Mouse (Mus musculus): ENCODE data around the gene Fen1. TPM values are rescaled to one million over a fixed set of nuclear protein-coding genes. Genes with fewer than 3 reads are reported as not detected.

Gene Fen1
- polyA plus RNA-seq, 1 experiment from 2014 or later: 27.6 TPM

GRCm38 (mm10) chr19:10238477-10238876 is 34.5 kb upstream of the Fen1 start:
- Histone ChIP-seq H3K36me3 (ENCODE audit: control insufficient read depth, insufficient read depth, low read length) (no peaks in the 10 kb centered on the region), H3K4me2 (ENCODE audit: low read length) (no peak overlapping the region), H3K27me3 (replicated peaks; ENCODE audit: control insufficient read depth, insufficient read depth, low read length) (peaks cover 4% of the 10 kb centered on the region), H3K9me3 (ENCODE audit: control insufficient read depth, low read length) (no peaks in the 10 kb centered on the region), H3K4me1 (ENCODE audit: control insufficient read depth, insufficient read depth, low read depth, low read length) (no peaks in the 10 kb centered on the region; the same call in 1 of the 2 replicates), H3K27ac (ENCODE audit: low read depth, low read length) (no peak overlapping the region), H3K9ac (ENCODE audit: low read depth, low read length) (no peak overlapping the region), H3K4me3 (ENCODE audit: low read length) (no peak overlapping the region)
- 76% methylated on average over 3 of the region's 3 CpGs for WGBS
- ATAC-seq: no peak

GRCm38 (mm10) chr19:10235784-10236565 is 32.0 kb upstream of the Fen1 start:
- Histone ChIP-seq H3K4me2 (ENCODE audit: low read length) (no peak overlapping the region), H3K27ac (ENCODE audit: low read depth, low read length) (no peak overlapping the region), H3K4me1 (ENCODE audit: control insufficient read depth, insufficient read depth, low read depth, low read length) (no peaks in the 10 kb centered on the region; the same call in 1 of the 2 replicates), H3K36me3 (ENCODE audit: control insufficient read depth, insufficient read depth, low read length) (no peaks in the 10 kb centered on the region), H3K9me3 (ENCODE audit: control insufficient read depth, low read length) (no peaks in the 10 kb centered on the region), H3K27me3 (replicated peaks; ENCODE audit: control insufficient read depth, insufficient read depth, low read length) (peaks cover under 1% of the 10 kb centered on the region), H3K4me3 (ENCODE audit: low read length) (no peak overlapping the region), H3K9ac (ENCODE audit: low read depth, low read length) (no peak overlapping the region)
- ATAC-seq: no peak
- WGBS: 81% methylated on average over 9 of the region's 9 CpGs

GRCm38 (mm10) chr19:10232327-10233017 is 28.5 kb upstream of the Fen1 start:
- no peak overlapping the region for H3K9ac ChIP-seq (ENCODE audit: low read depth, low read length)
- H3K27me3 ChIP-seq (replicated peaks; ENCODE audit: control insufficient read depth, insufficient read depth, low read length): no peaks in the 10 kb centered on the region; the same call in 1 of the 2 replicates
- no peak for ATAC-seq
- H3K4me3 ChIP-seq (ENCODE audit: low read length): no peak overlapping the region
- no peaks in the 10 kb centered on the region for H3K4me1 ChIP-seq (ENCODE audit: control insufficient read depth, insufficient read depth, low read depth, low read length)
- H3K9me3 ChIP-seq (ENCODE audit: control insufficient read depth, low read length): no peaks in the 10 kb centered on the region
- H3K36me3 ChIP-seq (ENCODE audit: control insufficient read depth, insufficient read depth, low read length): no peaks in the 10 kb centered on the region
- 37% methylated on average over 8 of the region's 9 CpGs for WGBS
- no peak overlapping the region for H3K4me2 ChIP-seq (ENCODE audit: low read length)
- H3K27ac ChIP-seq (ENCODE audit: low read depth, low read length): no peak overlapping the region

GRCm38 (mm10) chr19:10231871-10232270 is 27.9 kb upstream of the Fen1 start:
- ATAC-seq: no peak
- WGBS: 17% methylated on average over 5 of the region's 5 CpGs
- Histone ChIP-seq H3K4me3 (ENCODE audit: low read length) (no peak overlapping the region), H3K9ac (ENCODE audit: low read depth, low read length) (no peak overlapping the region), H3K27me3 (replicated peaks; ENCODE audit: control insufficient read depth, insufficient read depth, low read length) (no peaks in the 10 kb centered on the region; the same call in 1 of the 2 replicates), H3K9me3 (ENCODE audit: control insufficient read depth, low read length) (no peaks in the 10 kb centered on the region), H3K36me3 (ENCODE audit: control insufficient read depth, insufficient read depth, low read length) (no peaks in the 10 kb centered on the region), H3K27ac (ENCODE audit: low read depth, low read length) (no peak overlapping the region), H3K4me1 (ENCODE audit: control insufficient read depth, insufficient read depth, low read depth, low read length) (no peaks in the 10 kb centered on the region), H3K4me2 (ENCODE audit: low read length) (no peak overlapping the region)

- Histone ChIP-seq H3K9me3 (ENCODE audit: control insufficient read depth, low read length) (no peaks in the 10 kb centered on the region), H3K9ac (ENCODE audit: low read depth, low read length) (no peak overlapping the region), H3K27me3 (replicated peaks; ENCODE audit: control insufficient read depth, insufficient read depth, low read length) (no peaks in the 10 kb centered on the region; the same call in 1 of the 2 replicates), H3K4me3 (ENCODE audit: low read length) (no peak overlapping the region), H3K4me1 (ENCODE audit: control insufficient read depth, insufficient read depth, low read depth, low read length) (no peaks in the 10 kb centered on the region), H3K27ac (ENCODE audit: low read depth, low read length) (no peak overlapping the region), H3K4me2 (ENCODE audit: low read length) (no peak overlapping the region), H3K36me3 (ENCODE audit: control insufficient read depth, insufficient read depth, low read length) (no peaks in the 10 kb centered on the region)
- ATAC-seq: no peak
- 20% methylated on average over 7 of the region's 7 CpGs for WGBS
These were observed 27.0 kb upstream of the Fen1 start for GRCm38 (mm10) chr19:10231016-10231415.

DNA sequence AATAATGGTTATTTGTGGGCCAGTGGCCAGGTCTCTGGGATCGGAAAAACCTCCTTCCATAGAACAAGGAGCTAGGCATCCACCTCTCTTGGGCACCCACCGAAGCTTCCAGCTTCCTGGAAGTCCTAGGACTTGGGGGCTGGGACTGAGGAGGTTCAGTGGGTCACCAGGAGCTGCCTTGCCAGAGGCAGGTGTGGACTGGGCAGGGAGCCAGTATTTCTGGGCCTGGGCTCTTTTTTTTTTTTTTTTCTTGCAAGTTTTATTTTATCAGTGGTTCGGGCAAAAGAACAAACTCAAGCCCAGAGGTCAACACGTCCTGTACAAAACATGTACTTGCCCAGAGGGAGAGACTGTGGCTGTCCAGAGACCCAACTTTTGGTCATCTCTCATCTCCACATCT is 21.8 kb upstream of the Fen1 start:
- 79% methylated on average over 4 of the region's 4 CpGs for WGBS
- no peaks in the 10 kb centered on the region for H3K4me1 ChIP-seq (ENCODE audit: control insufficient read depth, insufficient read depth, low read depth, low read length)
- H3K27ac ChIP-seq (ENCODE audit: low read depth, low read length): no peak overlapping the region
- H3K9me3 ChIP-seq (ENCODE audit: control insufficient read depth, low read length): no peaks in the 10 kb centered on the region
- H3K4me3 ChIP-seq (ENCODE audit: low read length): no peak overlapping the region
- ATAC-seq: no peak
- H3K4me2 ChIP-seq (ENCODE audit: low read length): no peak overlapping the region
- H3K9ac ChIP-seq (ENCODE audit: low read depth, low read length): no peak overlapping the region
- no peaks in the 10 kb centered on the region for H3K27me3 ChIP-seq (replicated peaks; ENCODE audit: control insufficient read depth, insufficient read depth, low read length)
- no peaks in the 10 kb centered on the region for H3K36me3 ChIP-seq (ENCODE audit: control insufficient read depth, insufficient read depth, low read length)

DNA sequence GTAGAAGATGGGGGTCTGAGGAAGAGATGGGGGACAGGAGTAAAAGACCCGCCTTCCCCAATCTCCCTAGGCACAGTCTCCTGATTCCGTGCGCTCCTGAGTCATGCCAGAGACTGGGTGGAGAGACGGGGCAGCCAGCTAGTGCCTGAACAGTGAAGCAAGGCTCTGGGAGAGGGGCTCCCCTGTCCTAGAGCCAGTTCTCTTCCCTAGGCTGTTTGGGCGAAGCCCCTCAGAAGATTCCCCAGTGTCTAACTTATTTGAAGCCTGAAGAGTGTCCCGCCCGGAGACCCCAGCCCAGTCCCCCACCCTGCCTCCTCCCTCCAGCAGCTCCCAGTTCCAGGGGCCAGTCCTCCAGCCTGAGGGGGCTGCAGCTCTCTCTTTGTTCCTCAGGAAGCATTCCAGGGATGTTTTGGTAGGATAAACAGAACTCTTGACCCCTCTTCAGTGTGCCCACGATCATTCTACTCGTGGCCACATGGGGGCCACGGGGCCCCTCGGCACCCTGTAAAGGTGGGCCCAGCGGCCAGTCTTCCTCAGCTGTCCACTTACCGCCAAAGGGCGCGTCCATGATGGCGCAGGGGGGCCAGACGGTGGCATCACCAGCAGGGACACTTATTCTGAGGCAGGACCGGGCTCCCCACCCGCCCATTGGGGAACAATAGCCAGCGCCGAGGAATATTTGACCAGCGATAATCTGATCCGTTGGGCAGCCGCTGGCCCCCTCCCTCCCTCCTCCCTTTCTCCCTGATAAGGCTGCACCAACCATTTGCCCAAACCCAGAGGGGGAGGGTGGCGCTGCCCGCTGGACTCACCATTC is 20.9 kb upstream of the Fen1 start:
- H3K4me2 ChIP-seq (ENCODE audit: low read length): no peak overlapping the region
- 29% methylated on average over 26 of the region's 26 CpGs for WGBS

GRCm38 (mm10) chr19:10223561-10223960 is 19.6 kb upstream of the Fen1 start:
- ATAC-seq: no peak
- H3K9me3 ChIP-seq (ENCODE audit: control insufficient read depth, low read length): no peaks in the 10 kb centered on the region
- H3K27ac ChIP-seq (ENCODE audit: low read depth, low read length): no peak overlapping the region
- WGBS: 67% methylated on average over 4 of the region's 4 CpGs
- H3K4me1 ChIP-seq (ENCODE audit: control insufficient read depth, insufficient read depth, low read depth, low read length): no peaks in the 10 kb centered on the region
- H3K4me3 ChIP-seq (ENCODE audit: low read length): no peak overlapping the region
- H3K36me3 ChIP-seq (ENCODE audit: control insufficient read depth, insufficient read depth, low read length): no peaks in the 10 kb centered on the region
- H3K9ac ChIP-seq (ENCODE audit: low read depth, low read length): no peak overlapping the region
- no peak overlapping the region for H3K4me2 ChIP-seq (ENCODE audit: low read length)
- H3K27me3 ChIP-seq (replicated peaks; ENCODE audit: control insufficient read depth, insufficient read depth, low read length): no peaks in the 10 kb centered on the region

More for the DNA sequence above, 20.9 kb upstream of the Fen1 start:
- H3K9ac ChIP-seq (ENCODE audit: low read depth, low read length): no peak overlapping the region
- H3K9me3 ChIP-seq (ENCODE audit: control insufficient read depth, low read length): no peaks in the 10 kb centered on the region
- no peak for ATAC-seq
- no peak overlapping the region for H3K27ac ChIP-seq (ENCODE audit: low read depth, low read length)
- H3K27me3 ChIP-seq (replicated peaks; ENCODE audit: control insufficient read depth, insufficient read depth, low read length): no peaks in the 10 kb centered on the region
- no peak overlapping the region for H3K4me3 ChIP-seq (ENCODE audit: low read length)
- no peaks in the 10 kb centered on the region for H3K4me1 ChIP-seq (ENCODE audit: control insufficient read depth, insufficient read depth, low read depth, low read length)
- no peaks in the 10 kb centered on the region for H3K36me3 ChIP-seq (ENCODE audit: control insufficient read depth, insufficient read depth, low read length)

DNA sequence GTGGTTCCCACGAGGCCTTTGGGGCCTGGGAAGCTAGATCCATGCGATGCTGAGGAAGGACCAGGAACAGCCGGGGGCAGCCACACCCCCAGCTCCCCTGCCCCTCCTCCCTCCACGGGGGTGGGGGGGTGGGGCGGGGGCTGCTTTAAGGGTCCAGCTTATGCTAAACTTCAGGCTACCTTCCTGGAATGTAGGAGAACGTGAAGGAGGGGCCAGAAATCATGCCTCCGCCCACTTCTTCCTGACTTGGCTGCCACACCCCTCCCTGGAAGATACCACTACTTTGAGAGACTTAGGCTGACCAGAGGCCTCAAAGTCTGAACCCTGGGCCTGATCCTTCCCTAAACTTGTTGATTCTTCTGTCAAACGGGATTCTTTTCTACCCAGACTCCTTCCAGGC is 18.7 kb upstream of the Fen1 start:
- H3K27ac ChIP-seq (ENCODE audit: low read depth, low read length): no peak overlapping the region
- no peaks in the 10 kb centered on the region for H3K4me1 ChIP-seq (ENCODE audit: control insufficient read depth, insufficient read depth, low read depth, low read length)
- H3K4me3 ChIP-seq (ENCODE audit: low read length): no peak overlapping the region
- H3K27me3 ChIP-seq (replicated peaks; ENCODE audit: control insufficient read depth, insufficient read depth, low read length): no peaks in the 10 kb centered on the region
- no peak overlapping the region for H3K4me2 ChIP-seq (ENCODE audit: low read length)
- no peak for ATAC-seq
- H3K9me3 ChIP-seq (ENCODE audit: control insufficient read depth, low read length): no peaks in the 10 kb centered on the region
- WGBS: 52% methylated on average over 8 of the region's 8 CpGs
- no peak overlapping the region for H3K9ac ChIP-seq (ENCODE audit: low read depth, low read length)
- no peaks in the 10 kb centered on the region for H3K36me3 ChIP-seq (ENCODE audit: control insufficient read depth, insufficient read depth, low read length)
